Mouse (Mus musculus) cerebellum, adult 9-10 months (tissue): ENCODE measurements at regions not wholly inside any gene's neighbourhood (a gene's known extent, or its start where the extent isn't known, plus 50 kb on each side); places are given as distances from the start of the nearest gene placed in this dataset.

ENCODE experiments used
- DNase-seq: peaks from one replicate; pipeline ENCODE4 v3.0.0; 2022

DNA sequence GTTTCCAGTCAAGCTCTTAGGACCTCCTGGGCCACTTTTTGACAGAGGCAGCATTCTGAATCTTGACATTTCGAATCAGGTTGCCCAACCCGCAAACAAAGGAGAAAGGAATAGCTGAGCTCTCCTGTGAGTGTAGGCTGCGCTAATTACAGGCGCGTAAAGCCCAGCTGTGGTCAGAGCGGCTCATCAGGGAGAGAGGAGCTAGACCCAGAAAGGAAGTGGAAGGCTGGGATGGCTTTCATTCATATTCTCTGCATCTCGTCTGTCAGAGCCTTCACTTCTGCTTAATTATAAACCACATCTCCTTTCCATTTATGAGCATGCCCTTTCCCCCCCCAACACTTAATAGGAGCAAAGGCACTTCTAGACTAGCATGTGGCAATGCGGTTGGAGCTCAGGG, 265.7 kb upstream of the Pkn2 start:
- DNase-seq, result no peak

DNA sequence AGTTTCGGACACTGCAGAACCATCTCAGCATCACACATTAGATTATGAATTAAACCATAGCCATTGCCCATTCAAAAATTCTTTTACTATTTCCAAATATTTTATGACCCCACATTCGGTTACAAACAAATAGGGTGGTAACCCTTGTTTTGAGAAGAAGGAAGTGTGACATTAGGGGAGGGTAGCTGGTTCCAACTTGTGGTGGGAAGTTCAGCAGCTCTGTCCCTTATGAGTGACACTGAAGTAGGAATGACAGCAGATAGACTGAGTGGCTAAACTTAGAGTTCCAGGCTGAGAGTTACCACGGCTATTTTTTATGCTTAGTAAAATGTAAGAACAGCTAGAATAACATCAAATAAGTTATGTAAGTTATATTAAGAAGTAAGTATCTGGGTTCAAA, 257.1 kb upstream of the Pkn2 start:
- DNase-seq, result no peak

DNA sequence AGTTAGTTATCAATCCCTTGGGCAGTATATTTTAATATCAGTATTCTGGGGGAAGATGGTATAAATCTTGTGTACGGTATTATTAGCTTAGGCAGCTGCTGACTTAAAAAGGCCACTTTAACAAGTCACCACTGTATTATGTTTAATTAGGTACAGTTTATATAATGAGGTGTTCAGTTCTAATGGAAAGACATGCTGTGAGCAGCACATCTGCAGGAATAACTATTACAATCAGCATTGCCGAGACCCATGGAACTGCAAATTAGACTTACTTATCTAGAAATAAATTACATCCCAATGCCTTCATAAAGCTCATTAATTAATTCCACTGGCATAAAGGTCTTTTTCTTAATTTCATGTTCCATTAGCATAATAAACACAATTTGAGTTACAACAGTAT, 252.7 kb upstream of the Pkn2 start:
- no peak for DNase-seq

DNA sequence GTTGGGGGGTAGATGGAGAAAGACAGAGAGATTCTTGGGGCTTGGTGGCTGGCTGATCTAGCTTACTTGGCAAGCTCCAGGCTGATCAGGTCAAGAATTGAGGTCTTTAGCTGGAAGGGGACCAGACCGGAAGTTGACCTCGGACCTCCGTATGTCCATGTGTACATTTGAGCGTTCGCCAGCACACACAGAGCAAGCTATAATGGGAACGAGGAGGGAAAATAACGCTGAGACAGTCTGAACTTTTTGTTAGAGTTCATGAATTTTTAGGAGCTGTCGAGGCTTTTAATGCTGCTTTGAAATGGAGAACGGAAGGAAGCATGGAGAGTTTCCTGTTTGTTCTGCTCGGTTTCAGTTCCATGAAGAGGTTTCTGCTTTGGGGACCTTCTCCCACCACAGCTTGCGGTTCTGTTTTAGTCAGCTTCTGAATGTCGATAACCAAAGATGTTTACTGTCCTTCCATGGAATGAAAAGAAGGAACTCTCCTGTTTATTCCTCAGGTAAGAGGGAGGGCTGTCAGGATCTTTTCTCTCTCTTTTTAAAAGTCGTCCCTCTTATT, 226.0 kb upstream of the Pkn2 start:
- DNase-seq, result no peak

DNA sequence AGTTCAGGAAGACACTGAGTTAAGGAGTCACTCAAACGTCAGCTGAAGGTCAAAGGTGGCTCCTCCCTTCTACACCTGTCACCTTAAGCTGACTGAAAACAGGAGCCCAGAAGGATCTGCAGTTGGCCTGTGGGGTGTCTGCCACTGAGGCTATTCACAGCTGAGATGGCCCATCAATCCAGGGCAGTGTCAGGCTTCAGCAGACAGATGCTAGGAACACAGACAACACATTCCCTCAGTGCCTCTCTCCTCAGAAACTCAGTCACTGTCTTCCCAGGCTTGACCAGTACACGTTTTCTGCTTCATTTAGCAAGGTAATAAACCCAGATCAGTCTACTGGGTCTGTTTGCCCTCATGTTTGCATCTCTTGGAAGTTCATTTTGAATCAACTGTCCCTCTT, 222.9 kb upstream of the Pkn2 start:
- DNase-seq, result no peak

DNA sequence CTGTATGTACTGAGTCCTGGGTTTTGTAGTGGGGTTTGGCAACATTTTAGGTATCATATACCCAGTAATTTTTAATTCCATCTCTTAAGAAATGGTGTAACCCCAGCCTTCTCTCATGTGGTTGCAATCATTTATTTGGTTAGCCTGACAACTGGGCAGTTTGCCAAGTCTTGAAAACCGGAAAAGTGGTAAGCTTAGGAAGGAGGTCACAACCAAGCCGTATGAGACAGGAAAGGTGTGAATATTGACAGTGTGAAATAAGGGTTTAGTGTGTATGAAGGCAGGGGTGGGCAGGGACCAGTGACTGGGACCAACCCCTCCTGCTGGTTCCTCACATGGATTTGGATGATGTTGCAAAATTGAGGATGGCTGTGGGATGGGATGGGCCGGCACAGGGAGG, 221.5 kb upstream of the Pkn2 start:
- no peak for DNase-seq

DNA sequence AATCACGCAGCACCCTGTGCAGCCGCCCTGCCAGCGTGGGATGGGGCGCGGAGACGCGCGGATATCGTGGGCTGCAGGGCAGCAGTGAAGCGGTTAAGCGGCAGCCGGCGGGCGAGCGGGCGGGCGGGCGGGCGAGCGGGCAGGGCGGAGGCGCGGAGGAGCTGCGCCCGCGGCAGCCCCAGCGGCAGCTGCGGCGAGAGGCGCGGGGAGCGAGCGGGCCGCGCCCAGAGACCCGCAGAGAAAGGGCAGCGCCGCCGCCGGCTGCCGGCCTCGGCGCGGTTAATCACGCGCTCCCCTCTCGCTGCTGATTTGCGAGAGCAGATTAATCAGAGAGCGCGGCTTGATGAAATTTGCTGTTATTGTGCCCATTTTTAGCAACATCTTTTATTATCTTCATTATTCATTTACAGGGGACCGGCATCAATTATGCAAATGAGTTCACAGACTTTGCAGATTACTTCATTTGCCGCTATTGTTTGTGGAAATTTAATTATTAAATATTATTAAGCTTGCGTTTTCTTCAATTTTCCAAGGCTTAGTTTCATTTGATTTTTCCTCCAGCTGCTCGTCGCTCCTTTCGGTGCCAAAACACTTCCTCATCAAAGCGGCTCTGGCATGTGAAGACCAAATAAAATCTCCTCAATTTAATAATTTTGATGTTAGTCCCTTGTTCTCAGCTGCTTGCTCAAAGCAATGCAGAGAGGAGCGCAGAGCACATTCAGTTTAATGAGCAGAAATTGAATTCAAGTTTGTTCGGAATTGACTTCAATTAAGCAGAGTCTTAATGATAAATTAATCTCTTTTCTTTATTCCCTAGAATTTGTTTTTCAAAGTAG, 219.2 kb upstream of the Pkn2 start:
- no peak for DNase-seq

DNA sequence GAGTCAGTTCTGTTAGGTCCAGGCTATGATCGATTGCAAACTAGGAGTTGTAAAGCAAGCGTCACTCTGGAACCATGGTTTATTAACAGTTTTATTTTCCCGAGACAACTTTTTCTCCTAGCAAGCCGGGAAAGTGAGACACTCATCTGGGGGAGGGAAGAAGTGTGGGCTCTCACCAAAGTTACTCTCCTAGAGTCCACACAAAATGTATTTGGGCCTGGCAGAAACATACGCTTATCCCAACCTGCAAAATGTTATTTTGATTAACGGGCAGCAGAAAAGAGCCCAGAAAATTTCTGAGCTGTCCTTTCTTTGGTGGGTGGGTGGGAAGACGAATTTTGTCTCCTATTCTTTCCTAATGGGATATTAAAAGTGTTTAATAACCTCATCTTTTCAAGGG, 218.4 kb upstream of the Pkn2 start:
- no peak for DNase-seq

DNA sequence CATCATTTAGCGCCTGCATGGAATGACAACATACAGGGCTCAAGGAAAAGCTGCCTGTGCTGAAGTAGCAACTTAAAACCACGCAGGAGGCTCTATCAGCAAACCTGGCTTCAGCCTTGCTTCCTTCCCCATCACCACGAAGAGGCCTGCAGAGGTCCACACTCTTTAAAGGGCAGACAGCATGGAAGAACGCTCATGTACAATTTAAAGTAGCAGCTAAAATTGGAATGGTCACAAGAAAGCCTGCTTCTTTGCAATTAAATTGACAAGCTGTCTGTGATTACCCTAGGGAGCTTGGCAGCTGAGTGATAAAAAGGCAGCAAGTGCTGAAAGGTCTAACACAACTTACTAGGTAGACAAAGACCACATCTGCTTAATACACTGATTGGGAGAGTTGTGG, 210.4 kb upstream of the Pkn2 start:
- no peak for DNase-seq

DNA sequence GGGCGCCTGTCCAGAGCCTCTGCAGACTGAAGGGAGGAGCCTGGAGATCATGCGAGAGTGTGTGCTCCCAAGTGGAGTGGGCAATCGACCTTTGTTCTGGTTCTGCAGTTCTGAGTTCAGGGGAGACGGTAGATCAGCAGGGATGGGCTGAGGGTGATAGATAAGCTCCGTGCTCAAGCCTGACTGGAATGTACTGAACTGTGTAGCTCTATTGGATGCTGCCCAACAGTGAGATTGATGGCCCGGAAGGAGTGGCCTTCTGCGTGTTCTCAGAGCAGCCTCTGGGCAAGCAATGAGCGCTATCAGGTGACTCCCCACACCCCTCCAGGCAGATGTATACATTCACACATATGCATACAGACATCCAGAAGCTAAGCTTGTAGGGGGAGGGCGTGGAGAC, 209.1 kb upstream of the Pkn2 start:
- DNase-seq, result no peak

DNA sequence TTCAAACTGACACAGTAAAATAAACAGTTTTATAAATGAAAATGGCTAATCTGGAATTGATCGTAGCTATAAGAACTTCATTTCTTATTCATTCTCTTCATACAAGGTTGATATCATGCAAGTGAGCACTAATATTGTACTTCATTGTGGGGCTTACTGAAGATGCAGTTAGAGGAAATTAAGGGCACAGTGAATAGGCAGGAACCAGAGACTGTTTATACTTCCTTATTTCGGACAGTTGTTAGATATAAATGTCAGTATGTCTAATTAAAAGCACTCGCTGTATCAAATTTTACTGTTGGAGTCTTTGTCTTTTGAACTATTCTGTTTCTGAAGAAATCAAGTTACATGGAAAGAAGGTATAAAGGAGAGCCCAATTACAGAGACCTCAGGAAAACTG, 208.5 kb upstream of the Pkn2 start:
- no peak for DNase-seq

DNA sequence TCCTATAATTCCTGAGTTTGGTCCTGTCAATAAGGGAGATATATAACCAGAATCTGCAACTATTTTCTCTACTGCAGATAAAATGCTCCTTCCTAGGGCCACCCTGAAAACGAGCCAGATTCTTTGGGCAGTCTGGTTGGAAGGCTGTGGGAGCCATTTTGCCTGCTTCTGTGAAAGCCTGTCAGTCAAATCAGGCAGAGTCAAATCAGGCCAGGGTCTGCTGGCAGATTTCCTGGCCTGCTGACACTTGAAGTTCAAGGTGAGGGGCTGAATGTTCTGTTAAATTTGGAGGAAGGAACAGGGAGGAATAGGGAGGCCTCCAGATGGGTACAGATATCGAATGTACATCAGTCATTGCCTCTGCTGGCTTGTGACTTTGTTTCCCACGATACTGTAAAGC, 206.0 kb upstream of the Pkn2 start:
- no peak for DNase-seq

DNA sequence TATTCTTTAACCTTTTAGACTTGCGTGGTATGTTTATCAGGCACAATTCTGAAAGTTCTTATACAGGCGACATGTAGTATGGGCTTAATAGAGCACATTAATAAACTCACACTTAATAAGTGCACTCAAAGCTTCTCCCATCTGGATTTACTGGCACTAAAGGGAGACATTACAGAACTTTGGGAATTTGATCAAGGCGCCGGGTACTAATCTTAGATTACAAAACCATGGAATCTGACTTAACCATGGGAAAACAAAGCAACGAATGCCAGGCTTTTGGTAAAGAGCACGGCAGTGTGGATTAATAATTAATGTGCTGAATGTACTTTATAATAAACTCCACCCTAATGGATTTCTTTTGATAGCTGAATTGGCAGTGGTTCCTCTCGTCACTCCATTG, 196.5 kb upstream of the Pkn2 start:
- DNase-seq, result no peak

DNA sequence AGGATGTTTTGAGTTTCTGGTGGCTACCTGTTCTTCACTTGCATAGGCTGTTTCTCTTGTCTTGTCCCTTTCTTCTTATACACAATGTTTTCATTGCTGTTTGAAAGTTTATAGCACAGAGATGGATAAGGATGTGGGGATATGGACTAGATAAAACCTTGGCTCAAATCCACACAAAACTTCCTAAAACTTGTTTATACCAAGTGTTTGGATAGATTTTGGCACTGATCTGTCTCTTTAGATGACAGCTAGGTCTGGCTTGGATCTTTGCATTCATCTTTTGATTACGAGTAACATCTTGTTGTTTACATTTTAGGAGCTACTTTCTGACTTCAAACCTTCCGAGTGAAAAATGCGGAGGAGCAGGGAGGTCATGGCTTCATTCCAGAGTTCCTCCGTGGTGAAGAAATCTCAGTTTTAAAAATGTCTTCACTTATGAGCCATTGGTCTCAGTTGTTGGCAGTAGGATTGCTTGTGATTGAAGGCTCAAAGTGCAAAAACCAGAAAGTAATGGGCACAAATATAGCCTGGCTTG, 190.1 kb upstream of the Pkn2 start:
- DNase-seq, result no peak

DNA sequence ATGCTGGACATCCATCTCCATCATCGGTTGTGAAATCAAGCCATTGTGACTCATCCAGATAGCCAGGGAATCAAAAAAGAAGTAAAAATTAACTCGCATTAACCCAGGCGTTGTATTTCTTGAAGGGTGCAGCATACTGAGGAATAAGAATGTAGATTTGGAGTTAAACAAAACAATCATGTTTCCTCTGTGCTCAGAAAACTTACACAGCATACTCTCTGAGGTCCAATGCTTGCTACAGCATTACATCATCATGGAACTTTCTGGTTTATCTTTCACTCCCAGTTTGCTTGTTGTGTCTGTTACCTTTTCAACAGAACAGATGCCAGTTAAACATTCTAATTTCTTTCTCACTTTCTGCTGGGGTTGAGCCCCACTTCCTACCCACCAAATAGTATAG, 173.1 kb upstream of the Pkn2 start:
- DNase-seq, result no peak

DNA sequence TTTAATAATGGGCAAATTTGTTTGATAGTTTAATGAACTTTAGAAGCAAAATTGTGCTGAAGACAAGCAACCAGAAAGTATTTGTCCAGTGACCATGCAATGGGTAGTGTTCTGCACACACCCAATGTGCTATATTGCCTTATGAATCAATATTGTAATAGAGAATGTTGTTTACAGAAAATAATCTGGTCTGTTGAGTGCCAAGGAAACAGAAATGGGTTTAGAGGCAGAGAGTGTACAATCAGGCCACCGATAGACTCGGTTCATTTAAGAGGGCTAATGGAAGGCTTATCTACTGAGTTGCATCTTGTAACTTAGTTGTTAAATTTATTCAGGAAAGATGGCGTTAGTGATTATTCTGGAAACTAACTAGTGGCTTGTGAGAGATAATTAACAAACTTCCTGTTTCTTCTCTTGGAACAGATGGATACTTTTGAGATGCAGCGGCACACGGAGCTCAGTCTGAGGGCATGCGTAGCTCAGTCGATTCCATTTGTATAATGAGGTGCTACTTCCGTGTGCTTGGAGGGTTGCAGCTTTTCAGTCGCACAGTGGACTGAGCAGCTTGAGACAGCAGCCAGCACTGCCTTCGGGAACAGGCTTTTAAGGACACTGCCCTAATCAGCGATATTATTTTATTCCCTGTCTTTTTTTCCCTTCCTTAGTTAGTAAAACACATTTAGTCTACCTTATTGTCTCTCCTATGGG, 171.6 kb upstream of the Pkn2 start:
- DNase-seq, result no peak

DNA sequence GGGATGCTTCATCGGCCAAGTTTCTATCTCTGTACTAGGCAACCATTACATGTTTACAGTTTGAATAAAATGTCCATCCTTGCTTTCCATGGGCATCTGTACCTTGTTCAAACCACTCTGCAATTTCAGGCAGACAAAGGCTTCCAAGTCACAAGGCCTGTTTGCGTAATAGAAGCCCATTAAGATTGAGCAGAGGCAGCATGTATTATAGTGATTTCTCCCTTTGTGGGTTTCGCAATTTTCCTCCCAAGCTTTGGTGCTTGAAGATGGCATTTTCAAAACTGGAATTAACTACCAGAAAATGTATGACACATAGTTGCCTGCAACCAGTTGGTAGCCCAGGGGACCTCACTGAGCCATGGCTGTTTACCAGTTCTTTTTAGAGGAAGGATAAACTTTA, 158.9 kb upstream of the Pkn2 start:
- no peak for DNase-seq

DNA sequence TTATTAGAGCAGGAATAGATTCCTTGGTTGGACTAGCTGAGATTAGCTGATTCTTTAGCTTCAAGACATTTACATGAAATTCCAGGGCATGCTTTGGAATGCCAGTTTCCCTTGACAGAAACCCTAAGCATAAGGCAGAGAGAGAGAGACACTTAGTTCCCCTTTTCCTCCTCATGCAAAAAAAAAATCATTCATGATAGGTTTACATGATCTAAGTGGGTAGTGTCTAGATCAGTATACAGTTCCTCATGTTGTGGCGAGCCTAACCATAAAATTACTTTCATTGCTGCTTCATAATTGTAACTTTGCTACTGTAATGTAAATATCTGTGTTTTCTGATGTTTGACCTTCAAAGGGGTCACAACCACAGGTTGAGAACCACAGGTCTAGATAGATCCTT, 154.3 kb upstream of the Pkn2 start:
- no peak for DNase-seq

DNA sequence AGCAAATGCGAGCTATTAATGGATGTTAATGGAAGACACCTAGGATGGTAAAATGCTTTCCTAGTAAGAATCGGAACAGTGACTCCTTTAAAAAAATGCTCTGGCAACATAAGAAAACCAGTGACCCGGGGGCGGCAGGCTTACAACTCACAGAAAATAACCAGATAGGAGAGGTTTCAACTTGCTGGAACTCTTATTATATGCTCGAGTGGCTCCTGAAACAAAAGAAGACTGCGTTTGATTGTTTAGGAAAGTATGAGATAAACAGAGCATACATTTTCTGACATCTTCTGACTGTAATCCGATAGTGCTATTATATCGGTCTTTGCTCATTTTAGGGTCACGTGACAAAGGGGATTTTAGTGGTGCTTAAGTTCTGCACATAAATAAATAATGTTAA, 152.8 kb upstream of the Pkn2 start:
- no peak for DNase-seq

DNA sequence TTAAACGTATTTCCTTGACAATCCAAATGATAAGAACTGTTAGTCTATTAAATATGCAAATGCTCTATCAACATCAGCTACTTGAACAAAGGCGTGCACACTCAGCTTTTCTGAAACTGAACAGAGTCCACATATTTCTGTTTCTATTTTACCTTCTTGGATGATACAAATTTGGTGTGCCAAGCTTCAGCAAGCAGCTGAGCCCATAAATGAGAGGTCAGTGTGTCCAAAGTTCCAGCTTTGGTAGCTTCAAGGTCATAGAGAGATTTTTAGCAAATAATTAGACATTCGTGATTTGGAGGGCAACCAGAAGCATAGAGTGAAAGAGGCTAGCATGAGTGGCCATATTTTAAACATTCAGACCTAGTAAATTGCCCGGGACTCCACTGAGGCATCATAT, 140.7 kb upstream of the Pkn2 start:
- no peak for DNase-seq

DNA sequence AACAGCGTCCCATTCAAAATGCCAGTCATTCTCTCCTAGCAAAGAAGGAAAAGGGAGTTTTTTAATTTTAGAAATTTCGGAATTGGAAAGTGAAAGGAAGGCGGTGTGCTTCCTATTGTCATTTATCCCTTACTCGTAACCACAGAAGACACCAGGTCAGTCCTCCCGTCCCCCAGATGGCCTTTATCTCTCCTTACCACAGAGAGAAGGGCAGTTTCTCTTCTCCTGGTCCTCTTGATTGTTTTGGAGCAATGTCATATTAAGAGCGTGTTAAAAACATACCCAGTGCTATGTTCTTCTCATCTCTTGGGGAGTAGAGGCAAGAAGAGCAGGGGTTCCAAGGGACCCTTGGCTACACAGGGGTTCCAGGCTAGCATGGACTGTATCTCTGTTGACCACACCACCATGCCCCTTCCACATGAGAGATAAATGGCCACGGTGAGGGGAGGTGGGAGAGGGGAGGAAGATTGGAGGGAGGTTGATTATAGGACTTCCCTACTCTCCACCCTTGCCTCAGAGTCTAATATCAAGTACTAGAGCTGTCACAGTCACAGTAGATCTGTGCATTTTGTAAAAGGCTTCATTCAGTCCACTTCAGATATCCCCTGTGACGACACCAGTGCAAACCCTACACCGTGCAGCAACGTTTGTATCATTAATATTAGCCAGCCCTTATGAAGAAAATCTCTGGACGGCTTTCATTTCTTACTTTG, 139.5 kb upstream of the Pkn2 start:
- no peak for DNase-seq

DNA sequence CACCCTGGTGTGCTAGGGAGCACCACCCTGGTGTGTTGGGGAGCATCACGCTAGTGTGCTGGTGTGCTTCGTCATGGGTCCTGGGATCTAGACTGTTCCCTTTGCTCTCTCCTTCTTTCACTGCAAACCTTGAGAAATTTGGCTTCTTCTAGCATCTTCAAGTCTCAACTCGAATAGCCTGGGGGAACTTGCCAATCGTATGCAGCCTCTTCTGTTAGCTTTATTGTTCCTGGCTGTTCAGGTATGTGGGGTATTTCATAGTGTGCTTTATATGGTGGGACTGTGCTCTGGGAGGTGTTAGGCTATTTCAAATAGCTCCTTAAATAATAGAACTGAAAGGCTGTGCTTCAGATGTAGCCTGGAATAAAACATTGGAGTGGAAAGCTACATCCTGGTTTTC, 135.7 kb upstream of the Pkn2 start:
- DNase-seq, result no peak

DNA sequence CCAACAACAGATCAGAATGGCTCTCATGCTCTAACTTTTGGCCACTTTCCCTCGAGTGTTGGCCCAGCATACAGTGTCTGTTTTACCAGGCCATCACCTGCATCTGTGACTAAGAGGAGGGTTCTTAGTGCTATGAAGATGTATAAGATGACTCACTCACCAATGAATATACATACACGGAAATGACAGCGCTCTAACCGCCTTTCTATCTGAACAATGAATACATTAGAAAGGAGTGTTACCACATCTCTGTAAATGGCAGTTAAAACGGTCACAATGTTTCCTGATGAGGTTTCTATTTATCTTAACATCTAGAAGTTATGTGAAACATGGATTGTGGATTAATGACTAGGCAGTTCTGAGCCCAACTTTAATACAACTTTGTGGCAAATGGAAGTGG, 135.0 kb upstream of the Pkn2 start:
- DNase-seq, result no peak

DNA sequence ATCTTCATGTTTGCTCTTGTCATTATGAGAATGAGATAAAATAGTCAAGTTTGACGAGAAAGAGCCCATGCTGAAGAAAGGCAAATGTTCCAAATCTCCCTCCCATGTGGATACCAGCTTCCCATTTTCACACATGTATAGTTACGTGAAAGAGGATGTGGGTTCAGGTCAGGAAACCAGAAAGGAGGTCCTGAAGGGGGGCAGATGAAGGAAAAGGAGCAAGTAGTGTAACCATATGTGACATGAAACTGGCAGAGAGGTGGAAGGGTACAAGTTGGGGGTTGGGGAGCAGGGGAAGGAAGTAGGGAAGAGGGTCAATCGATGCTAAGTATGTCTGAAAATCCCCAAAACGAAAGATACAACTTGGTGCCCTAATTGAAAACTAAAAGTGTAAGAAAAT, 132.6 kb upstream of the Pkn2 start:
- DNase-seq, result no peak
